Mouse (Mus musculus) myocyte (in vitro differentiated cells): ENCODE data around the gene Mcrip1. TPM values are rescaled to one million over a fixed set of nuclear protein-coding genes. Genes with fewer than 3 reads are reported as not detected.

ENCODE experiments used
- H3K27me3 ChIP-seq: one replicate; pipeline ENCODE4 v1.6.1; 2011; ENCODE audit not compliant: control insufficient read depth, insufficient read depth, insufficient read length
- H3K36me3 ChIP-seq: one replicate; pipeline ENCODE4 v1.6.1; 2011; ENCODE audit not compliant: control insufficient read depth, insufficient read depth
- H3K4me2 ChIP-seq: one replicate; pipeline ENCODE4 v1.6.1; 2011; ENCODE audit warnings: low read depth, control low read depth
- H3K4me3 ChIP-seq: one replicate; pipeline ENCODE4 v1.5.1; 2011; ENCODE audit warnings: mild to moderate bottlenecking, control low read depth, moderate library complexity
- H3K79me2 ChIP-seq: one replicate; pipeline ENCODE4 v1.6.1; 2011; ENCODE audit not compliant: control insufficient read depth, insufficient read depth
- H3ac ChIP-seq: one replicate; pipeline ENCODE4 v1.6.1; 2011; ENCODE audit not compliant: control insufficient read depth, insufficient read length
- CEBPB ChIP-seq: IDR thresholded peaks from 2 replicates; pipeline ENCODE4 v1.6.1; 2011; ENCODE audit warnings: mild to moderate bottlenecking, moderate library complexity; ENCODE audit not compliant: poor library complexity, insufficient read depth, severe bottlenecking
- E2F4 ChIP-seq: IDR thresholded peaks from one replicate; pipeline ENCODE4 v1.6.1; 2011; ENCODE audit warnings: mild to moderate bottlenecking, control low read depth, moderate library complexity; ENCODE audit not compliant: insufficient read depth
- MAX ChIP-seq: IDR thresholded peaks from one replicate; pipeline ENCODE4 v1.6.1; 2011; ENCODE audit warnings: low read depth, mild to moderate bottlenecking, control low read depth
- MYOD1 ChIP-seq, 3 experiments: IDR thresholded peaks; one replicate each; pipeline ENCODE4 v1.6.1; 2011; ENCODE audit warnings: control low read depth in 2 of 3, low read depth in 2 of 3, mild to moderate bottlenecking in 2 of 3, moderate library complexity in 1 of 3; ENCODE audit not compliant: insufficient read length in 2 of 3, control insufficient read depth in 1 of 3
- MYOG ChIP-seq, 3 experiments: IDR thresholded peaks; one replicate each; pipeline ENCODE4 v1.6.1; 2011; ENCODE audit warnings: control low read depth in 2 of 3, low read depth in 2 of 3, mild to moderate bottlenecking in 2 of 3; ENCODE audit not compliant: insufficient read length in 2 of 3, control insufficient read depth in 1 of 3, insufficient read depth in 1 of 3
- POLR2A ChIP-seq: IDR thresholded peaks from one replicate; pipeline ENCODE4 v1.6.1; 2011; ENCODE audit warnings: low read depth, mild to moderate bottlenecking, control low read depth, moderate library complexity; ENCODE audit not compliant: insufficient read length
- POLR2AphosphoS2 ChIP-seq: IDR thresholded peaks from one replicate; pipeline ENCODE4 v1.6.1; 2011; ENCODE audit warnings: low read depth, control low read depth; ENCODE audit not compliant: insufficient read length
- REST ChIP-seq: IDR thresholded peaks from one replicate; pipeline ENCODE4 v1.6.1; 2011; ENCODE audit warnings: mild to moderate bottlenecking, control low read depth, moderate library complexity; ENCODE audit not compliant: insufficient read depth, insufficient read length
- SRF ChIP-seq: IDR thresholded peaks from one replicate; pipeline ENCODE4 v1.6.1; 2011; ENCODE audit warnings: low read depth; ENCODE audit not compliant: control insufficient read depth, insufficient read length
- TCF12 ChIP-seq: IDR thresholded peaks from one replicate; pipeline ENCODE4 v1.6.1; 2011; ENCODE audit warnings: mild to moderate bottlenecking, control low read depth; ENCODE audit not compliant: poor library complexity, insufficient read depth, severe bottlenecking
- TCF3 ChIP-seq: IDR thresholded peaks from one replicate; pipeline ENCODE4 v1.6.1; 2011; ENCODE audit warnings: low read depth, control low read depth; ENCODE audit not compliant: insufficient read length
- USF1 ChIP-seq: IDR thresholded peaks from one replicate; pipeline ENCODE4 v1.6.1; 2011; ENCODE audit warnings: low read depth, mild to moderate bottlenecking, control low read depth, moderate library complexity
- polyA plus RNA-seq: library from polyadenylated mRNA; unstranded; fragments of >200 nt; fragmentation: generic; extraction: Trizol; gene quantifications from one replicate; pipeline ENCODE4 v1.2.1, GENCODE M21; 2012; ENCODE audit warnings: missing spikeins

Mcrip1 gene
- polyA plus RNA-seq, 1 experiment: 237 TPM

DNA sequence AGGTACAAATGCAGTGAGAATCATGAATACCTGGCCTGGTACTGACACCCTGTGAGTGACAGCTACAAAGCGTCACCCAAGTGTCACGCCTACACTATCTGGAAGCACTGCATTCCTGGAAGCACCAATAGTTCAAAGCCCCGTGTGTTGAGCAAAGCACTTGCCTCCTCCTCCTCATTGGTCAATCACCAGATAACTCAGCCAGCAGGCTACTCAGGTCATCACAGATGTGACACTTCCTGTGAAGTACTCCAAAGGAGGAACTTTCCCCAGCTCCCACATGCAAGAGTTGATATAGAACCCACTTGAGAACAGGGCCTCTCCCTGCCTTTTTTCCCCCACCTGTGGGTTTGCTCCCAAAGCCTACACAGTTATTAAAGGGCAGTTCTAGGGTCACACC, 21.6 kb upstream of the Mcrip1 start:
- H3ac ChIP-seq: peak overlapping the region; percentile 68
- H3K79me2 ChIP-seq: peaks cover 53% of the 10 kb centered on the region
- TF ChIP-seq POLR2AphosphoS2 (no peak), MYOD1 (IDR thresholded peaks at IDR 0.05; ENCODE audit: control insufficient read depth in 1 of 3, insufficient read length in 2 of 3, low read depth in 2 of 3) (no peak), SRF (no peak), USF1 (no peak), E2F4 (no peak), CEBPB (no peak), TCF3 (no peak), TCF12 (no peak), MYOG (IDR thresholded peaks at IDR 0.05; ENCODE audit: control insufficient read depth in 1 of 3, insufficient read depth in 1 of 3, insufficient read length in 2 of 3, low read depth in 2 of 3) (no peak), MAX (no peak), POLR2A (no peak), REST (no peak)
- H3K36me3 ChIP-seq: peaks cover 26% of the 10 kb centered on the region
- peak overlapping the region; percentile 75 for H3K4me3 ChIP-seq
- peak overlapping the region; percentile 87 for H3K4me2 ChIP-seq
- no peaks in the 10 kb centered on the region for H3K27me3 ChIP-seq

- TF ChIP-seq CEBPB (no peak), MAX (no peak), REST (no peak), TCF3 (no peak), SRF (no peak), E2F4 (no peak)
- no peak overlapping the region for H3ac ChIP-seq
- H3K4me3 ChIP-seq: no peak overlapping the region
- peaks cover 46% of the 10 kb centered on the region for H3K79me2 ChIP-seq
- H3K4me2 ChIP-seq: no peak overlapping the region
- H3K36me3 ChIP-seq: peaks cover 48% of the 10 kb centered on the region
- H3K27me3 ChIP-seq: no peaks in the 10 kb centered on the region
Measured at GRCm38 (mm10) chr11:120568324-120568723, 18.8 kb upstream of the Mcrip1 start.

DNA sequence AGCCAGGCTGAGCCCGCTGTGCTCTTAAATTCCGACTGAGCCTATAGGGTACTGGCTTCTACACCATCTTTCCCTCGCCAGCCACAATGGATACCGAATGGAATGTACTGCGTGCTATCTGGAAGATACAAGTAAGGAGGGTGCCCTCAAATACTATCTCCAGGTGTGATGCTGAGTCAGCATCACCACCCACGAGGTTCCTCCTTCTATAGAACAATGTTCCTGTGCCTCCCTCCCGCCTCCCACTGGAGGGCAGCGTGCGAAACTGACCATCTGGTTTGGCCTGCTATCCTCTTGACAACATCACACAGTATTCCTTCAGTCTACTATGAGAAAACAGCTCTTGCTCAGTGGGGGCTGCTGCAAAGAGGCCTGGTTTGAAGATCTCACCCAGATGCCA, 15.6 kb upstream of the Mcrip1 start:
- Histone ChIP-seq H3K4me3 (no peak overlapping the region), H3K36me3 (peaks cover 76% of the 10 kb centered on the region), H3K4me2 (no peak overlapping the region), H3K27me3 (no peaks in the 10 kb centered on the region), H3ac (no peak overlapping the region), H3K79me2 (peaks cover 21% of the 10 kb centered on the region)
- no peak for TF ChIP-seq POLR2A
- TF ChIP-seq SRF: no peak
- no peak for TF ChIP-seq E2F4
- TF ChIP-seq CEBPB: no peak
- TF ChIP-seq MAX: no peak
- TF ChIP-seq TCF12: no peak
- TF ChIP-seq POLR2AphosphoS2: no peak
- TF ChIP-seq MYOG (IDR thresholded peaks at IDR 0.05; ENCODE audit: control insufficient read depth in 1 of 3, insufficient read depth in 1 of 3, insufficient read length in 2 of 3, low read depth in 2 of 3): no peak
- TF ChIP-seq TCF3: no peak
- TF ChIP-seq USF1: no peak

GRCm38 (mm10) chr11:120562949-120563348, 13.4 kb upstream of the Mcrip1 start:
- H3K4me2 ChIP-seq: no peak overlapping the region

More at GRCm38 (mm10) chr11:120562949-120563348, 13.4 kb upstream of the Mcrip1 start:
- peaks cover 78% of the 10 kb centered on the region for H3K36me3 ChIP-seq
- peaks cover 9% of the 10 kb centered on the region for H3K79me2 ChIP-seq
- no peak overlapping the region for H3ac ChIP-seq
- TF ChIP-seq POLR2A (no peak), TCF12 (no peak), TCF3 (no peak), SRF (no peak), POLR2AphosphoS2 (no peak), CEBPB (no peak), MYOD1 (IDR thresholded peaks at IDR 0.05; ENCODE audit: control insufficient read depth in 1 of 3, insufficient read length in 2 of 3, low read depth in 2 of 3) (no peak), MAX (no peak), USF1 (no peak), REST (no peak), MYOG (IDR thresholded peaks at IDR 0.05; ENCODE audit: control insufficient read depth in 1 of 3, insufficient read depth in 1 of 3, insufficient read length in 2 of 3, low read depth in 2 of 3) (no peak), E2F4 (no peak)
- no peak overlapping the region for H3K4me3 ChIP-seq
- H3K27me3 ChIP-seq: no peaks in the 10 kb centered on the region
